Mouse (Mus musculus) midbrain, postnatal 0 days (tissue): Measurements from ENCODE around the gene Dcps. TPM values are rescaled to one million over a fixed set of nuclear protein-coding genes. Genes with fewer than 3 reads are reported as not detected.

Experiments
- ATAC-seq: fragments of 200-750 bp; cut with Nextera tagmentation; 2 replicates; pipeline ENCODE4 v1.8.0; 2017; ENCODE audit warnings: moderate number of reproducible peaks, mild to moderate bottlenecking, moderate TSS enrichment, moderate library complexity; ENCODE audit not compliant: low FRiP score
- DNase-seq: peaks from one replicate; pipeline ENCODE4 v3.0.0-alpha.2; 2015; ENCODE audit warnings: low spot score
- H3K27ac ChIP-seq: fragments of 300-500 bp; sonication (generic); 2 replicates; pipeline ENCODE4 v1.5.1; 2014; ENCODE audit warnings: low read depth, mild to moderate bottlenecking, low read length, mixed read lengths
- H3K27me3 ChIP-seq: fragments of 300-500 bp; sonication (generic); 2 replicates; pipeline ENCODE4 v1.6.1; 2014; ENCODE audit warnings: low read length, control low read depth, mixed read lengths; ENCODE audit not compliant: insufficient read depth
- H3K36me3 ChIP-seq: fragments of 300-500 bp; sonication (generic); 2 replicates; pipeline ENCODE4 v1.6.1; 2014; ENCODE audit warnings: low read length, control low read depth, mixed read lengths; ENCODE audit not compliant: insufficient read depth
- H3K4me1 ChIP-seq: fragments of 300-500 bp; sonication (generic); 2 replicates; pipeline ENCODE4 v1.6.1; 2014; ENCODE audit warnings: mild to moderate bottlenecking, control low read depth, antibody characterized with exemption, low read length, mixed read lengths; ENCODE audit not compliant: insufficient read depth
- H3K4me2 ChIP-seq: fragments of 300-500 bp; sonication (generic); 2 replicates; pipeline ENCODE4 v1.6.1; 2014; ENCODE audit warnings: low read depth, mild to moderate bottlenecking, low read length, mixed read lengths; ENCODE audit not compliant: poor library complexity, severe bottlenecking
- H3K4me3 ChIP-seq: fragments of 300-500 bp; sonication (generic); 2 replicates; pipeline ENCODE4 v1.5.1; 2014; ENCODE audit warnings: low read depth, mild to moderate bottlenecking, low read length, moderate library complexity
- H3K9ac ChIP-seq: fragments of 300-500 bp; sonication (generic); replicated peaks from 2 replicates; pipeline ENCODE4 v1.6.1; 2014; ENCODE audit warnings: mild to moderate bottlenecking, low read length, moderate library complexity, mixed read lengths; ENCODE audit not compliant: poor library complexity, severe bottlenecking
- H3K9me3 ChIP-seq: fragments of 300-500 bp; sonication (generic); 2 replicates; pipeline ENCODE4 v1.6.1; 2016; ENCODE audit warnings: low read length, control low read depth
- CTCF ChIP-seq: IDR thresholded peaks from 2 replicates; pipeline ENCODE4 v1.5.1; 2016; ENCODE audit warnings: antibody characterized with exemption, mild to moderate bottlenecking
- WGBS: fragments of 180-500 bp; shearing (Covaris S2); extraction: QIAGEN DNeasy Blood & Tissue Kit; methylation state at CpG from one replicate; pipeline ENCODE4 v1.1.7; 2014; 5-methylcytosine and 5-hydroxymethylcytosine counted together
- polyA plus RNA-seq: library from polyadenylated mRNA; unstranded; fragments of >200 nt; fragmentation: Nextera tagmentation; extraction: Ambion mirVana; gene quantifications from 2 replicates; pipeline ENCODE4 v1.2.1, GENCODE M21; 2015
- total RNA-seq: library from RNA; depleted of rRNA; stranded (reverse); fragments of >200 nt; gene quantifications from 2 replicates; pipeline ENCODE4 v1.2.3, GENCODE M21; 2014

The Dcps gene
- total and polyA plus RNA-seq, 2 experiments from 2014 or later = 39.6 to 58.4 TPM

- DNase-seq (no peak), ATAC-seq (no peak)
- TF ChIP-seq CTCF = no peak
- Histone ChIP-seq H3K9ac (no peak overlapping the region), H3K4me3 (no peak overlapping the region), H3K27ac (no peak overlapping the region), H3K27me3 (no peaks in the 10 kb centered on the region), H3K9me3 (no peaks in the 10 kb centered on the region), H3K36me3 (peaks cover 13% of the 10 kb centered on the region), H3K4me1 (no peaks in the 10 kb centered on the region), H3K4me2 (no peak overlapping the region)
- 86% methylated on average over 16 of the region's 16 CpGs for WGBS
These were observed 44.0 kb downstream of the Dcps start for GRCm38 (mm10) chr9:35131637-35132397.

GRCm38 (mm10) chr9:35128995-35129418, 46.9 kb downstream of the Dcps start:
- WGBS = 92% methylated on average over 9 of the region's 9 CpGs
- Histone ChIP-seq H3K4me1 (no peaks in the 10 kb centered on the region), H3K4me2 (no peak overlapping the region), H3K36me3 (peaks cover 14% of the 10 kb centered on the region), H3K4me3 (no peak overlapping the region), H3K27me3 (no peaks in the 10 kb centered on the region), H3K27ac (no peak overlapping the region), H3K9ac (no peak overlapping the region), H3K9me3 (no peaks in the 10 kb centered on the region)
- TF ChIP-seq CTCF = no peak
- DNase-seq (no peak), ATAC-seq (no peak)

GRCm38 (mm10) chr9:35128564-35128963, 47.3 kb downstream of the Dcps start:
- Histone ChIP-seq H3K4me3 (no peak overlapping the region), H3K36me3 (peaks cover 16% of the 10 kb centered on the region), H3K27ac (no peak overlapping the region), H3K9ac (no peak overlapping the region), H3K9me3 (no peaks in the 10 kb centered on the region), H3K4me1 (no peaks in the 10 kb centered on the region), H3K27me3 (no peaks in the 10 kb centered on the region), H3K4me2 (no peak overlapping the region)
- TF ChIP-seq CTCF = no peak
- ATAC-seq (no peak), DNase-seq (no peak)
- 99% methylated on average over 3 of the region's 3 CpGs for WGBS

GRCm38 (mm10) chr9:35127561-35127960, 48.3 kb downstream of the Dcps start:
- H3K4me2 ChIP-seq = no peak overlapping the region
- peaks cover 18% of the 10 kb centered on the region for H3K36me3 ChIP-seq
- WGBS = 94% methylated on average over 5 of the region's 5 CpGs
- DNase-seq (no peak), ATAC-seq (no peak)
- H3K4me1 ChIP-seq = no peaks in the 10 kb centered on the region
- H3K9me3 ChIP-seq = no peaks in the 10 kb centered on the region
- H3K9ac ChIP-seq = no peak overlapping the region
- no peaks in the 10 kb centered on the region for H3K27me3 ChIP-seq
- no peak for TF ChIP-seq CTCF
- no peak overlapping the region for H3K4me3 ChIP-seq
- H3K27ac ChIP-seq = no peak overlapping the region

GRCm38 (mm10) chr9:35127147-35127546, 48.7 kb downstream of the Dcps start:
- Histone ChIP-seq H3K36me3 (peaks cover 18% of the 10 kb centered on the region), H3K9me3 (no peaks in the 10 kb centered on the region), H3K4me2 (no peak overlapping the region), H3K4me1 (no peaks in the 10 kb centered on the region), H3K27me3 (no peaks in the 10 kb centered on the region), H3K9ac (no peak overlapping the region), H3K4me3 (no peak overlapping the region), H3K27ac (no peak overlapping the region)
- WGBS = 86% methylated on average over 6 of the region's 6 CpGs
- TF ChIP-seq CTCF = no peak
- no peak for ATAC-seq
- no peak for DNase-seq

- H3K27ac ChIP-seq = no peak overlapping the region
- WGBS = 96% methylated on average over 8 of the region's 8 CpGs
- H3K4me3 ChIP-seq = no peak overlapping the region
- ATAC-seq = no peak
- no peak overlapping the region for H3K4me2 ChIP-seq
- TF ChIP-seq CTCF = no peak
- DNase-seq = no peak
- H3K27me3 ChIP-seq = no peaks in the 10 kb centered on the region
- H3K36me3 ChIP-seq = peaks cover 18% of the 10 kb centered on the region
- no peak overlapping the region for H3K9ac ChIP-seq
- no peaks in the 10 kb centered on the region for H3K4me1 ChIP-seq
- no peaks in the 10 kb centered on the region for H3K9me3 ChIP-seq
These were observed 51.2 kb downstream of the Dcps start for GRCm38 (mm10) chr9:35124678-35124955.
